Mouse (Mus musculus) liver, postnatal 0 days (tissue): ENCODE results near the gene Acot4. TPM values are rescaled to one million over a fixed set of nuclear protein-coding genes. Genes with fewer than 3 reads are reported as not detected.
"Not testable (repeated sequence)": the region's sequence is repeated elsewhere in the genome, so short reads cannot be mapped to it uniquely, and the experiment has no call there.

Experiments used
- ATAC-seq: fragments of 200-750 bp; cut with Nextera tagmentation; 2 replicates; pipeline ENCODE4 v1.8.0; 2017; ENCODE audit warnings: mild to moderate bottlenecking, moderate library complexity
- DNase-seq: peaks from one replicate; pipeline ENCODE4 v3.0.0-alpha.2; 2016
- H3K27ac ChIP-seq: fragments of 300-500 bp; sonication (generic); 2 replicates; pipeline ENCODE4 v1.5.1; 2014; ENCODE audit warnings: antibody characterized with exemption, moderate library complexity, mild to moderate bottlenecking, low read depth
- H3K27me3 ChIP-seq: fragments of 300-500 bp; sonication (generic); 2 replicates; pipeline ENCODE4 v1.6.1; 2014; ENCODE audit warnings: low read length, control low read depth, mixed read lengths; ENCODE audit not compliant: insufficient read depth
- H3K36me3 ChIP-seq: fragments of 300-500 bp; sonication (generic); replicated peaks from 2 replicates; pipeline ENCODE4 v1.6.1; 2014; ENCODE audit warnings: mild to moderate bottlenecking, control low read depth, low read length, moderate library complexity, mixed read lengths; ENCODE audit not compliant: insufficient read depth
- H3K4me1 ChIP-seq: fragments of 300-500 bp; sonication (generic); 2 replicates; pipeline ENCODE4 v1.6.1; 2014; ENCODE audit warnings: antibody characterized with exemption, mild to moderate bottlenecking, control low read depth; ENCODE audit not compliant: insufficient read depth
- H3K4me2 ChIP-seq: fragments of 300-500 bp; sonication (generic); 2 replicates; pipeline ENCODE4 v1.6.1; 2014; ENCODE audit warnings: low read depth, mild to moderate bottlenecking, low read length, moderate library complexity, mixed read lengths
- H3K4me3 ChIP-seq: fragments of 300-500 bp; sonication (generic); 2 replicates; pipeline ENCODE4 v1.5.1; 2014; ENCODE audit warnings: low read depth, low read length
- H3K9ac ChIP-seq: fragments of 300-500 bp; sonication (generic); replicated peaks from 2 replicates; pipeline ENCODE4 v1.6.1; 2014; ENCODE audit warnings: mild to moderate bottlenecking, moderate library complexity
- H3K9me3 ChIP-seq: fragments of 300-500 bp; sonication (generic); 2 replicates; pipeline ENCODE4 v1.6.1; 2016; ENCODE audit warnings: mild to moderate bottlenecking, control low read depth, low read length, mixed read lengths
- CTCF ChIP-seq: sonication (generic); IDR thresholded peaks from 2 replicates; pipeline ENCODE4 v1.5.1; 2016; ENCODE audit warnings: antibody characterized with exemption, low read depth
- EP300 ChIP-seq: IDR thresholded peaks from 2 replicates; pipeline ENCODE4 v1.6.1; 2016; ENCODE audit warnings: antibody characterized with exemption, low read depth, mild to moderate bottlenecking
- WGBS: fragments of 180-500 bp; shearing (Covaris S2); extraction: QIAGEN DNeasy Blood & Tissue Kit; methylation state at CpG from one replicate; pipeline ENCODE4 v1.1.7; 2014; ENCODE audit not compliant: insufficient replicate concordance; 5-methylcytosine and 5-hydroxymethylcytosine counted together
- polyA plus RNA-seq: library from polyadenylated mRNA; unstranded; fragments of >200 nt; fragmentation: Nextera tagmentation; extraction: Ambion mirVana; gene quantifications from 2 replicates; pipeline ENCODE4 v1.2.1, GENCODE M21; 2015

Acot4 gene
- polyA plus RNA-seq, 1 experiment from 2014 or later = 29.0 TPM

DNA sequence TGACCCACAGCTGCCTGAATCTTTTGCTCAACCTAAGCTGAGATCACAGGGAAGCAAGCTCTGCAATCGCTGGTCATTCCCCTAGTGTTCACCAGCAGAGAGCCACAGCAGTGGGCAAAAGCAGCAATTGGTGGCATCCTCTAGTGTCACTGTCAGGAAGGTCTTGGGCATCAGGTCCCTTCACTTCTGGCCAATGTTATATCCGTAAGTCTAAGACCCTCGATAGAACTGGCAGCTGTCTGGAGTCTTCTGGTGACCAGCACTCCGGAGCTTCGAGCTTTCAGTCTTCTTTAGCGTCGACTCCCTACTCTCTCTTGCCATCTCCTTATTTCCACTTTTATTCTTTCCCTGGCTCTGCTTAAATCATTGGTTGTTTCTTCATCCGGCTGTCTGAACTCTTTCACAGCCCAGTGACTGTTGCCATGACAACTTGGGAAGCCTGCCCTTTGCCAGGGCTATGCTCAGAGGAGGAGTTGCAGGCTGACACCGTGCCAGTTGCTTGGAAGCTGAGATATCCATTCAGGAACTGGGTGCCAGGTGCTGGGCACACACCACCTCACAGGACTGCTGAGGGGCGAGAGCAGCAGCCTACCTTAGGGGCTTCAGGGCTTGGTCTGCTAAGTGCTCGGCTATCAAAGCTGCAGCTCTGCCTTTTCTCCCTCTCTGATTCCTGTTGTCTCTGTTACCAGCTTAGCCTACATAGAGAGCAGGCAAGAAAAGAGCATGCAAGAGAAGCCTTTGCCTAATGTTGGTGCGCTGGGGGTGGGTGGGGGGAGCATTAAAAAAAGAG is 26.7 kb upstream of the Acot4 start:
- no peak overlapping the region for H3K4me3 ChIP-seq
- H3K27me3 ChIP-seq = no peaks in the 10 kb centered on the region
- no peak overlapping the region for H3K27ac ChIP-seq
- ATAC-seq = peak; percentile 60
- DNase-seq = peak; percentile 62
- H3K36me3 ChIP-seq = no peaks in the 10 kb centered on the region
- H3K4me2 ChIP-seq = peak overlapping the region; percentile 9; the same call in 1 of the 2 replicates
- TF ChIP-seq EP300 (no peak), CTCF (no peak)
- 59% methylated on average over 12 of the region's 12 CpGs for WGBS
- H3K9me3 ChIP-seq = no peaks in the 10 kb centered on the region
- H3K4me1 ChIP-seq = peaks cover 13% of the 10 kb centered on the region
- no peak overlapping the region for H3K9ac ChIP-seq

GRCm38 (mm10) chr12:84013130-84013529 is 25.0 kb upstream of the Acot4 start:
- H3K4me2 ChIP-seq = no peak overlapping the region
- ATAC-seq (no peak), DNase-seq (no peak)
- H3K4me3 ChIP-seq = no peak overlapping the region
- H3K9me3 ChIP-seq = no peaks in the 10 kb centered on the region
- peaks cover 13% of the 10 kb centered on the region for H3K4me1 ChIP-seq
- no peak overlapping the region for H3K9ac ChIP-seq
- 73% methylated on average over 6 of the region's 6 CpGs for WGBS
- H3K36me3 ChIP-seq = no peaks in the 10 kb centered on the region
- no peak overlapping the region for H3K27ac ChIP-seq
- no peaks in the 10 kb centered on the region for H3K27me3 ChIP-seq
- TF ChIP-seq CTCF = peak; percentile 41
- TF ChIP-seq EP300 = no peak

GRCm38 (mm10) chr12:84013701-84014100 is 24.5 kb upstream of the Acot4 start:
- no peak overlapping the region for H3K4me2 ChIP-seq
- peaks cover 10% of the 10 kb centered on the region for H3K4me1 ChIP-seq
- H3K4me3 ChIP-seq = no peak overlapping the region
- H3K27ac ChIP-seq = no peak overlapping the region
- no peak for DNase-seq
- 73% methylated on average over 7 of the region's 7 CpGs for WGBS
- no peaks in the 10 kb centered on the region for H3K36me3 ChIP-seq
- H3K9ac ChIP-seq = no peak overlapping the region
- TF ChIP-seq CTCF (no peak), EP300 (no peak)
- H3K9me3 ChIP-seq = no peaks in the 10 kb centered on the region
- no peaks in the 10 kb centered on the region for H3K27me3 ChIP-seq
- ATAC-seq = no peak

DNA sequence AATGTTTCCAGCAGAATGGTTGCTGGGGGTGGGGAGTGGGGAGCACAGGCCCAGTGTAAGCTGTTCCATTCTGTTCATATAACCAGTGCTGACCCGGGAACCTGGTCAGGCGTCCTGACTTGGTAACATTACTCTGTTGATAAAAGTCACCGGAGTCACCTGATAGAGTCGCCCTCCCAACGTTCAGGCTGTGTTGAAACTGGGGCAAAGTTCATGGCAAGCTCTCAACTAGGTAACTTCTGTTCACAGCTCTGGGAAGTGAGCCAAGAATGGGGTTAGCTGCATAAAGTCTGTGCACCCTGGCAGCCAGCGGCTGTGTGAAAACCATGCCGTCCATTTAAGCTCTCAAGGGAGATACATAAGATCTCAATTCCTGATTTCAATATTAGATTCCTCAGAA is 17.7 kb upstream of the Acot4 start:
- H3K27ac ChIP-seq = peak overlapping the region; percentile 41; the same call in 1 of the 2 replicates
- TF ChIP-seq EP300 = peak; percentile 60; the same call in 1 of the 2 replicates
- not testable (repeated sequence) for H3K4me1 ChIP-seq, H3K9me3 ChIP-seq, H3K36me3 ChIP-seq, H3K9ac ChIP-seq, H3K27me3 ChIP-seq, H3K4me2 ChIP-seq, H3K4me3 ChIP-seq
- ATAC-seq (peak; percentile 91), DNase-seq (peak; percentile 84)
- WGBS = 48% methylated on average over 7 of the region's 7 CpGs

DNA sequence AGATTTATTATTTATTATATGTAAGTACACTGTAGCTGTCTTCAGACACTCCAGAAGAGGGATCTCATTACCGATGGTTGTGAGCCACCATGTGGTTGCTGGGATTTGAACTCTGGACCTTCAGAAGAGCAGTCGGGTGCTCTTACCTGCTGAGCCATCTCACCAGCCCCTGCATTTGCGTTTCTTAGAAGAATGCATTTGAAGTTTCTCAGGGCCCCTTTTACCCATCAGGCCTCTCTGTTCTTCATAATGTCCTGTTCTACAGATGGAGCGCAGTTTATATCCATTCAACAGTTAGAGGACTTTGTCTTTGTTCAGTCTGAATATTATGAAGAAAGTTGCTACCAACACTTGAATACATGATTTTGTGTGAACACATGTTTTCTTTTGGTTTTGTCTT is 15.9 kb upstream of the Acot4 start:
- not testable (repeated sequence) for H3K27ac ChIP-seq, H3K27me3 ChIP-seq, H3K4me1 ChIP-seq, H3K9ac ChIP-seq, ATAC-seq, DNase-seq, H3K4me2 ChIP-seq, H3K9me3 ChIP-seq, H3K36me3 ChIP-seq, H3K4me3 ChIP-seq
- 78% methylated on average over 4 of the region's 4 CpGs for WGBS

DNA sequence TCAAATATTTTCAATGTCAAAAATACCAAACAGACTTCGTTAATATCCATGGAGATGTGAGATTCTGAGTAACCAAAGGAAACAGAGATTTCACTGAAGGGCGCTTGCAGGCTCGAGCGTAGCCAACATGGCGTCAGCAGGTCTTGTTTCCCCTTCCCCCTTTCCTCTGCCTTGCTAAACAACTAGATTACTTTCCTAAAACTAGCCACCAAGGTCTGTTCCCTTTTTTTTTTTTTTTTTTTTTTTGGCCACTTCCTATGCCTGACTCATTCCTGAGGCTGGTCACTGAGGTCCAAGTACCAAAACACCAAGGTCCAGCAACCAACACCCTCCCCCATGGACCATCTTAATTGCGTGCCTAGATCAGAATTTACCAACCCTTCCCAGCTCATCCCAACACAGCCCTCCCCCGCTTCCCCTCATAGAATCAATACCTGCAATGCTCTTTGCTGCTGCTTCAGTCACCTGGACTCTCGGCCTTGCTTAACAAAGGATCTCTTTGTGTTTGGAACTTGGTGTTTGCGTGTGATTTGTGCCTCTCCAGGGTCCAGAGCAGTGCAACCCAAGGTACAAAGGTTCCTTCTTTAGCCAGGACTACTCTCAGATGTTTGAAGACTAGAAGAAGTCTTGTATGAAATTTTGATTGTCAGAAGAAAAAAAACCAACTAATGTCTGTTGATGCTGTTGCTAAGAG is 15.0 kb upstream of the Acot4 start:
- DNase-seq = peak; percentile 33
- Histone ChIP-seq H3K27ac (no peak overlapping the region), H3K4me2 (no peak overlapping the region), H3K36me3 (no peaks in the 10 kb centered on the region), H3K4me1 (no peaks in the 10 kb centered on the region), H3K27me3 (no peaks in the 10 kb centered on the region), H3K9me3 (no peaks in the 10 kb centered on the region), H3K4me3 (no peak overlapping the region), H3K9ac (no peak overlapping the region)
- 56% methylated on average over 9 of the region's 9 CpGs for WGBS
- TF ChIP-seq CTCF = no peak
- peak; percentile 43; the same call in 1 of the 2 replicates for TF ChIP-seq EP300
- peak; percentile 58 for ATAC-seq
